Mouse (Mus musculus) midbrain, embryonic 11.5 days (tissue): Measurements from ENCODE around the gene 3110082J24Rik. TPM values are rescaled to one million over a fixed set of nuclear protein-coding genes. Genes with fewer than 3 reads are reported as not detected.

ENCODE experiments used
- ATAC-seq: fragments of 200-750 bp; cut with Nextera tagmentation; 2 replicates; pipeline ENCODE4 v1.8.0; 2017; ENCODE audit warnings: moderate TSS enrichment, moderate library complexity; ENCODE audit not compliant: low FRiP score
- DNase-seq: peaks from one replicate; pipeline ENCODE4 v3.0.0; 2015; ENCODE audit warnings: low spot score; ENCODE audit errors: missing footprints
- H3K27ac ChIP-seq: fragments of 300-500 bp; sonication (generic); 2 replicates; pipeline ENCODE4 v1.5.1; 2014; ENCODE audit warnings: low read depth, low read length
- H3K27me3 ChIP-seq: fragments of 300-500 bp; sonication (generic); 2 replicates; pipeline ENCODE4 v1.6.1; 2014; ENCODE audit warnings: mild to moderate bottlenecking, low read length, moderate library complexity, mixed read lengths; ENCODE audit not compliant: control insufficient read depth, insufficient read depth
- H3K36me3 ChIP-seq: fragments of 300-500 bp; sonication (generic); 2 replicates; pipeline ENCODE4 v1.6.1; 2014; ENCODE audit warnings: mild to moderate bottlenecking, low read length, moderate library complexity, mixed read lengths; ENCODE audit not compliant: control insufficient read depth, insufficient read depth
- H3K4me1 ChIP-seq: fragments of 300-500 bp; sonication (generic); 2 replicates; pipeline ENCODE4 v1.6.1; 2014; ENCODE audit warnings: low read length; ENCODE audit not compliant: control insufficient read depth, insufficient read depth
- H3K4me2 ChIP-seq: fragments of 300-500 bp; sonication (generic); 2 replicates; pipeline ENCODE4 v1.6.1; 2014; ENCODE audit warnings: mild to moderate bottlenecking, moderate library complexity
- H3K4me3 ChIP-seq: fragments of 300-500 bp; sonication (generic); 2 replicates; pipeline ENCODE4 v1.5.1; 2014; ENCODE audit warnings: low read depth, low read length
- H3K9ac ChIP-seq: fragments of 300-500 bp; sonication (generic); 2 replicates; pipeline ENCODE4 v1.6.1; 2014; ENCODE audit warnings: low read length
- H3K9me3 ChIP-seq: fragments of 300-500 bp; sonication (generic); 2 replicates; pipeline ENCODE4 v1.6.1; 2016; ENCODE audit warnings: low read length; ENCODE audit not compliant: control insufficient read depth
- WGBS: fragments of 180-500 bp; shearing (Covaris S2); extraction: QIAGEN DNeasy Blood & Tissue Kit; methylation state at CpG from one replicate; pipeline ENCODE4 v1.1.7; 2014; 5-methylcytosine and 5-hydroxymethylcytosine counted together
- polyA plus RNA-seq: library from polyadenylated mRNA; unstranded; fragments of >200 nt; fragmentation: Nextera tagmentation; extraction: Ambion mirVana; gene quantifications from 2 replicates; pipeline ENCODE4 v1.2.1, GENCODE M21; 2014

Gene 3110082J24Rik
- 3.7 and 4.5 TPM in 2 replicates for polyA plus RNA-seq

- Histone ChIP-seq H3K36me3 (no peaks in the 10 kb centered on the region), H3K4me3 (peak within 1 kb of the TSS; percentile 66), H3K4me1 (peaks cover 49% of the 10 kb centered on the region), H3K9ac (peak within 1 kb of the TSS; percentile 84), H3K27me3 (no peaks in the 10 kb centered on the region), H3K4me2 (peak within 1 kb of the TSS; percentile 94), H3K9me3 (no peaks in the 10 kb centered on the region), H3K27ac (peak within 1 kb of the TSS; percentile 67; the same call in 1 of the 2 replicates)
- DNase-seq: no peak
- under 1% methylated on average over 29 of the region's 29 CpGs for WGBS
- peak; percentile 19; the same call in 1 of the 2 replicates for ATAC-seq
These were observed at the start of gene 3110082J24Rik for GRCm38 (mm10) chr5:30105668-30106300. Gene 3110082J24Rik, minus strand, starts transcription at chr5:30106086.

GRCm38 (mm10) chr5:30155395-30155792 is 49.5 kb upstream of the 3110082J24Rik start:
- ATAC-seq: peak; percentile 81
- H3K4me2 ChIP-seq: peak overlapping the region; percentile 80
- H3K27me3 ChIP-seq: no peaks in the 10 kb centered on the region
- H3K36me3 ChIP-seq: no peaks in the 10 kb centered on the region
- H3K9ac ChIP-seq: peak overlapping the region; percentile 87
- peak overlapping the region; percentile 95 for H3K4me3 ChIP-seq
- no peaks in the 10 kb centered on the region for H3K9me3 ChIP-seq
- DNase-seq: no peak
- peak overlapping the region; percentile 75; the same call in 1 of the 2 replicates for H3K27ac ChIP-seq
- WGBS: 0% methylated on average over 31 of the region's 31 CpGs
- 0 out of 2 replicates have a peak, but pooled peaks cover 3% of the 10 kb centered on the region for H3K4me1 ChIP-seq

- peak; percentile 91 for ATAC-seq
- WGBS: under 1% methylated on average over 53 of the region's 53 CpGs
These were observed 48.8 kb upstream of the 3110082J24Rik start, which contains the start of the genes Hadha and Hadhb for GRCm38 (mm10) chr5:30154474-30155394. Gene Hadha, minus strand, starts transcription at chr5:30155162. Gene Hadhb, plus strand, starts transcription at chr5:30155248.

GRCm38 (mm10) chr5:30154013-30154412 is 48.1 kb upstream of the 3110082J24Rik start:
- H3K4me3 ChIP-seq: peak overlapping the region; percentile 95
- no peak overlapping the region for H3K27ac ChIP-seq
- no peaks in the 10 kb centered on the region for H3K9me3 ChIP-seq
- H3K4me2 ChIP-seq: peak overlapping the region; percentile 80
- peak; percentile 88 for DNase-seq
- peak overlapping the region; percentile 87 for H3K9ac ChIP-seq
- no peaks in the 10 kb centered on the region for H3K36me3 ChIP-seq
- no peaks in the 10 kb centered on the region for H3K27me3 ChIP-seq
- 0 out of 2 replicates have a peak, but pooled peaks cover 3% of the 10 kb centered on the region for H3K4me1 ChIP-seq
- no peak for ATAC-seq
- WGBS: 23% methylated on average over 4 of the region's 4 CpGs

More at GRCm38 (mm10) chr5:30154474-30155394, 48.8 kb upstream of the 3110082J24Rik start, which contains the start of the genes Hadha and Hadhb:
- Histone ChIP-seq H3K4me3 (peak within 1 kb of the TSS; percentile 95), H3K4me1 (0 out of 2 replicates have a peak, but pooled peaks cover 3% of the 10 kb centered on the region), H3K27me3 (no peaks in the 10 kb centered on the region), H3K27ac (peak within 1 kb of the TSS; percentile 75), H3K9ac (peak within 1 kb of the TSS; percentile 87), H3K4me2 (peak within 1 kb of the TSS; percentile 80), H3K9me3 (no peaks in the 10 kb centered on the region), H3K36me3 (no peaks in the 10 kb centered on the region)
- DNase-seq: peak; percentile 99

- H3K9ac ChIP-seq: no peak overlapping the region
- H3K4me3 ChIP-seq: no peak overlapping the region
- no peaks in the 10 kb centered on the region for H3K36me3 ChIP-seq
- H3K9me3 ChIP-seq: no peaks in the 10 kb centered on the region
- ATAC-seq (no peak), DNase-seq (no peak)
- H3K27me3 ChIP-seq: no peaks in the 10 kb centered on the region
- WGBS: 93% methylated on average over 2 of the region's 2 CpGs
- 0 out of 2 replicates have a peak, but pooled peaks cover 3% of the 10 kb centered on the region for H3K4me1 ChIP-seq
- H3K4me2 ChIP-seq: no peak overlapping the region
- H3K27ac ChIP-seq: no peak overlapping the region
These were observed 47.3 kb upstream of the 3110082J24Rik start for GRCm38 (mm10) chr5:30153222-30153621.

- no peaks in the 10 kb centered on the region for H3K27me3 ChIP-seq
- 92% methylated on average over 1 of the region's 1 CpGs for WGBS
- H3K27ac ChIP-seq: no peak overlapping the region
- H3K9me3 ChIP-seq: no peaks in the 10 kb centered on the region
- ATAC-seq (no peak), DNase-seq (no peak)
- no peak overlapping the region for H3K4me3 ChIP-seq
- 0 out of 2 replicates have a peak, but pooled peaks cover 3% of the 10 kb centered on the region for H3K4me1 ChIP-seq
- H3K36me3 ChIP-seq: no peaks in the 10 kb centered on the region
- H3K9ac ChIP-seq: no peak overlapping the region
- H3K4me2 ChIP-seq: no peak overlapping the region
These were observed 46.5 kb upstream of the 3110082J24Rik start for GRCm38 (mm10) chr5:30152413-30152812.

GRCm38 (mm10) chr5:30152007-30152406 is 46.1 kb upstream of the 3110082J24Rik start:
- Histone ChIP-seq H3K4me1 (0 out of 2 replicates have a peak, but pooled peaks cover 3% of the 10 kb centered on the region), H3K36me3 (no peaks in the 10 kb centered on the region), H3K9me3 (no peaks in the 10 kb centered on the region), H3K27me3 (no peaks in the 10 kb centered on the region), H3K27ac (no peak overlapping the region), H3K4me2 (no peak overlapping the region), H3K9ac (no peak overlapping the region), H3K4me3 (no peak overlapping the region)
- 83% methylated on average over 4 of the region's 4 CpGs for WGBS
- ATAC-seq (no peak), DNase-seq (no peak)

- no peak overlapping the region for H3K9ac ChIP-seq
- no peak overlapping the region for H3K4me2 ChIP-seq
- H3K4me3 ChIP-seq: no peak overlapping the region
- H3K9me3 ChIP-seq: no peaks in the 10 kb centered on the region
- H3K36me3 ChIP-seq: peaks cover 11% of the 10 kb centered on the region
- no peaks in the 10 kb centered on the region for H3K4me1 ChIP-seq
- no peak for ATAC-seq
- H3K27ac ChIP-seq: no peak overlapping the region
- peak; percentile 26 for DNase-seq
- WGBS: 85% methylated on average over 5 of the region's 5 CpGs
- H3K27me3 ChIP-seq: no peaks in the 10 kb centered on the region
These were observed 42.4 kb upstream of the 3110082J24Rik start for GRCm38 (mm10) chr5:30148133-30148920.
